Mouse (Mus musculus) cortical plate, adult 2 months (tissue): ENCODE measurements around the gene Mc3r. TPM values are rescaled to one million over a fixed set of nuclear protein-coding genes. Genes with fewer than 3 reads are reported as not detected.
A peak's percentile ranks its signal among the peaks of the same experiment; 100 is the strongest.

Source experiments
- H3K27ac ChIP-seq: fragments of 200-500 bp; 2 replicates; pipeline ENCODE4 v1.5.1; 2012; ENCODE audit warnings: low read length, control low read depth, inconsistent platforms; ENCODE audit not compliant: insufficient read depth
- H3K4me1 ChIP-seq: fragments of 200-500 bp; 2 replicates; pipeline ENCODE4 v1.6.1; 2011; ENCODE audit warnings: low read length; ENCODE audit not compliant: control insufficient read depth, insufficient read depth
- H3K4me3 ChIP-seq: fragments of 200-500 bp; 2 replicates; pipeline ENCODE4 v1.5.1; 2011; ENCODE audit warnings: mild to moderate bottlenecking, low read length, control low read depth; ENCODE audit not compliant: insufficient read depth
- CTCF ChIP-seq: fragments of 200-500 bp; IDR thresholded peaks from 2 replicates; pipeline ENCODE4 v1.5.1; 2011; ENCODE audit warnings: mild to moderate bottlenecking, control low read depth, low read length; ENCODE audit not compliant: insufficient read depth; ENCODE audit errors: extremely low read depth
- POLR2A ChIP-seq: fragments of 200-500 bp; IDR thresholded peaks from 2 replicates; pipeline ENCODE4 v1.6.1; 2011; ENCODE audit warnings: mild to moderate bottlenecking, low read length, control low read depth; ENCODE audit not compliant: insufficient read depth; ENCODE audit errors: extremely low read depth
- polyA plus RNA-seq: library from polyadenylated mRNA; depleted of rRNA; stranded (reverse); fragments of >200 nt; gene quantifications from 2 replicates; pipeline ENCODE4 v1.2.3, GENCODE M21; 2012

The Mc3r gene
- polyA plus RNA-seq, 1 experiment = 0.08 TPM

- H3K4me1 ChIP-seq = no peaks in the 10 kb centered on the region
- no peak overlapping the region for H3K27ac ChIP-seq
- TF ChIP-seq CTCF = peak; percentile 90
- no peak for TF ChIP-seq POLR2A
- no peak overlapping the region for H3K4me3 ChIP-seq
Measured at GRCm38 (mm10) chr2:172221656-172222393, 26.5 kb upstream of the Mc3r start.

- no peaks in the 10 kb centered on the region for H3K4me1 ChIP-seq
- no peak overlapping the region for H3K4me3 ChIP-seq
- no peak for TF ChIP-seq POLR2A
- TF ChIP-seq CTCF = no peak
- no peak overlapping the region for H3K27ac ChIP-seq
Measured at GRCm38 (mm10) chr2:172222394-172222785, 25.9 kb upstream of the Mc3r start.

- Histone ChIP-seq H3K4me1 (no peaks in the 10 kb centered on the region), H3K27ac (no peak overlapping the region), H3K4me3 (no peak overlapping the region)
- TF ChIP-seq CTCF (no peak), POLR2A (no peak)
Measured at GRCm38 (mm10) chr2:172222891-172223290, 25.4 kb upstream of the Mc3r start.

GRCm38 (mm10) chr2:172223451-172224200 lies 24.7 kb upstream of the Mc3r start:
- no peak overlapping the region for H3K4me3 ChIP-seq
- TF ChIP-seq POLR2A (no peak), CTCF (no peak)
- H3K4me1 ChIP-seq = no peaks in the 10 kb centered on the region
- H3K27ac ChIP-seq = no peak overlapping the region

DNA sequence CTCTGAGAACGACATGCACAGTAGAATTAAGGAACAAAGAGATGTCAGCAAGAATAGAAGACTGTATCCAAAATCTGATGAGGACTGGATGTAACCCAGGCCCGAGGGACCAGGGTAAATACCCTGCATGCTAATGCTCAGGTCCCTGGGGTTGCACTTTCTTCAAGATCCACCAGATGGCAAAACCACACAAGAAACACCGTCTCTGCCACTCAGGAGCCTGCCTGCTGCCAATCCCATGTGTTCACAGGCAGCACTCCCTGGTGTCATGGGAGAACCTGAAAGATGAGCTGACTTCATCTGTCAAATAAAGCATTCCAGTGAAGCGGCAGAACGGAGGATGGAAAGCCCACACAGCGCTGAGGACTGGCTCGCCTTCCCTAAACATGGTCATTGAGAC lies 21.3 kb upstream of the Mc3r start:
- Histone ChIP-seq H3K4me1 (no peaks in the 10 kb centered on the region), H3K27ac (no peak overlapping the region), H3K4me3 (no peak overlapping the region)
- peak; percentile 74 for TF ChIP-seq CTCF
- no peak for TF ChIP-seq POLR2A

GRCm38 (mm10) chr2:172227808-172228207 lies 20.5 kb upstream of the Mc3r start:
- Histone ChIP-seq H3K4me3 (no peak overlapping the region), H3K4me1 (no peaks in the 10 kb centered on the region), H3K27ac (no peak overlapping the region)
- no peak for TF ChIP-seq POLR2A
- 0 out of 2 replicates have a peak, but pooled peaks have one; percentile 8 for TF ChIP-seq CTCF

DNA sequence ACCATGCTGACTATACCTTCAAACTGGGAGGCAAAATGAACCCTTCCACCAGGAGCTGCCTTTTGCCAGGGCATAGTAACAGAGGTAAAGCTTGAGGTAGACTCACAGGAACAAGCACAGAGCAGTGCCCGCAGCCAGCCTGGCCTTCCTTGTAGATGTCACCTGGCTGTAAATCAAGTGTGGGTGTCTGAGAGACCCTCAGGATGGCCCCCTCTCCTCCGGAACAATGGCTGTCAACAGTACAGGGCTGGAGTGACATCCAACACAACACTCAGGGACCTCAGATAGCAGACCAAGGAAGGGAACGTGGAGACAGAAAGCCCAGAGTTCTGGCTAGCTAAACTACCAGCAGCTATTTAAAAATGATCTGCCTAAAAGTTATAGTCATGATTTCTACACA lies 19.1 kb upstream of the Mc3r start:
- no peak overlapping the region for H3K27ac ChIP-seq
- H3K4me3 ChIP-seq = no peak overlapping the region
- TF ChIP-seq POLR2A (no peak), CTCF (no peak)
- H3K4me1 ChIP-seq = no peaks in the 10 kb centered on the region

GRCm38 (mm10) chr2:172230126-172230525 lies 18.2 kb upstream of the Mc3r start:
- H3K27ac ChIP-seq = no peak overlapping the region
- TF ChIP-seq CTCF (no peak), POLR2A (no peak)
- no peaks in the 10 kb centered on the region for H3K4me1 ChIP-seq
- H3K4me3 ChIP-seq = no peak overlapping the region

GRCm38 (mm10) chr2:172238220-172238619 lies 10.1 kb upstream of the Mc3r start:
- Histone ChIP-seq H3K27ac (no peak overlapping the region), H3K4me3 (no peak overlapping the region), H3K4me1 (no peaks in the 10 kb centered on the region)
- TF ChIP-seq POLR2A = no peak
- TF ChIP-seq CTCF = no peak

- H3K4me3 ChIP-seq = no peak overlapping the region
- H3K4me1 ChIP-seq = no peaks in the 10 kb centered on the region
- H3K27ac ChIP-seq = no peak overlapping the region
- TF ChIP-seq CTCF = no peak
- no peak for TF ChIP-seq POLR2A
Measured at GRCm38 (mm10) chr2:172241031-172241430, 7.3 kb upstream of the Mc3r start.
